Mouse (Mus musculus): ENCODE measurements around the gene Grb7. TPM values are rescaled to one million over a fixed set of nuclear protein-coding genes. Genes with fewer than 3 reads are reported as not detected.

The Grb7 gene
- total RNA-seq, 2 experiments from 2014 or later, result 2.0 to 2.5 TPM

DNA sequence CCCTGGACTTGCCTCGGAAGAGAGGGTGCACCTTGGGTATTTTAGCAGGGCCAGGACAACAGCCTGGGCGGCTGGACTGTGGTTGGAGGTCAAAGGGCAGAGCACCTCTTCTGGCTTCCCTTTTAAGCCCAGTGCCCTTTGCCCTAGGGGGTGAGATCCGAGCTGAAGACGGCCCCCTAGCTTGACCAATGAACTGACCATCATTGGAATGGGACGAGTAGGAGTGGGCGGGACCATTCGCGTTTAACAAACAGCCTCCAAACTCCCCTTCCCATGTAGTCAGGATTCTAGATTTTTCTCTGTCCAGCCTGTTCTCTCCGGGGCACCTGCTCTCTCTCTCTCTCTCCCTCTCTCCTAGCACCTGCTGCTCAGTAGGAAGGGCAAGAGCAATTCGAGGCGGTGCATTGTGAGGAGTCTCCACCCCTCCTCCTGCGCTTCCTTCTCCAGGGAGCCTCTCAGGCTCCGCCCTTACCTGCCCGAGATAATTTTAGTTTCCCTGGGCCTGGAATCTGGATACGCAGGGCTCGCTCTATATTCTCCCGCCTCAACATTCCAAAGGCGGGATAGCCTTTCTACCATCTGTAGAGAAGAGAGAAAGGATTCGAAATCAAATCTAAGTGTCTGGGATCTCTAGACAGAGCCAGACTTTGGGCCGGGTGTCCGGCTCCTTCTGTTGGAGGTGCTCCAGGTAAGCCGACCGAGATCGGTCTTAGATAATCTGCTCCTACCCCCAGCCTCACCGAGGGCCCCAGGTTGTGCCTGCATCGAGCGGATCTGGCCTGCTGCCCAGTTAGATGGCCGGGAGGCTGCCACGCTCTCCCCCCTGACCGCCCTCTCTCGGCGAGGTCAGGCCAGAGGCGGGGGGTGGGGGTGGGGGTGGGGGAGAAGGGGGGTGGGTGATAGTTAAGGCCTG, 624 bp downstream of the Grb7 start:
- DNase-seq (ENCODE audit: extremely low spot score in 1 of 2, low spot score in 2 of 2), result no peak
- Histone ChIP-seq H3K4me3 (peak overlapping the region; percentile 40), H3K27ac (peak overlapping the region; percentile 45; the same call in 1 of the 2 replicates)
- no peak for TF ChIP-seq CTCF (IDR thresholded peaks at IDR 0.05)
- intact Hi-C loops (cut with DNase I), result no loop called here

GRCm38 (mm10) chr11:98447475-98447834, 1.3 kb downstream of the Grb7 start:
- TF ChIP-seq CTCF (IDR thresholded peaks at IDR 0.05), result no peak
- intact Hi-C loops (cut with DNase I), result no loop called here
- no peak overlapping the region for H3K27ac ChIP-seq
- peak overlapping the region; percentile 40 for H3K4me3 ChIP-seq
- no peak for DNase-seq (ENCODE audit: extremely low spot score in 1 of 2, low spot score in 2 of 2)

DNA sequence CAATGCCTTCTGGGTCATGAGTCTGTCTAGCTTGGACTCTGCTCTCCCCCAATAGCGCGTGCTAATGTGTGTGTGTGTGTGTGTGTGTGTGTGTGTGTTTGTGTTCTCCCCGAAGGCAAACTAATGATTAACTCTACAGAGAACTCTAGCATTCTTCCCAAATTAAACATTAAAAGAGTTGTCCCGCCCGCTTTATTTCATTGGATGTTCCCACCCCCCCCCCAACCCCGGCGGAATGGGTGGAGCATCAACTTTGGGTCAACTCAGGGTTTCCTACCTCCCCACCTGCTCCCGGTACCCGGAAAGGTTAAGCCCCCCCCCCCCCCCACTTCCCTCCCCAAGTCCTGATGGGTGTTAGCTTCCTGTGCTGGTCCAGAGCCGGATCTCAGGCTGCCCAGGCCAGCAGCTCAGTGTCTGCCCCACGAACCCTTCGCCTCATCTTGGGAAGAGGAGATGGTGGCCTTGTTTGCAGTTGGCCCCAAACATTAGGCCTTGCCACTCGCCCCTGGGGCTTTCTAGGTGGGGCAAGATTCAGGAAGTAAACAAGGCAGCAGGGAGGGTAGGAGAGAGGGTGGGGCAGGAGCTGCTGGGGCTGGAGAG, 2.1 kb downstream of the Grb7 start:
- TF ChIP-seq CTCF (IDR thresholded peaks at IDR 0.05), result no peak
- no peak overlapping the region for H3K27ac ChIP-seq
- no peak overlapping the region for H3K4me3 ChIP-seq
- intact Hi-C loops (cut with DNase I), result no loop called here
- no peak for DNase-seq (ENCODE audit: extremely low spot score in 1 of 2, low spot score in 2 of 2)

DNA sequence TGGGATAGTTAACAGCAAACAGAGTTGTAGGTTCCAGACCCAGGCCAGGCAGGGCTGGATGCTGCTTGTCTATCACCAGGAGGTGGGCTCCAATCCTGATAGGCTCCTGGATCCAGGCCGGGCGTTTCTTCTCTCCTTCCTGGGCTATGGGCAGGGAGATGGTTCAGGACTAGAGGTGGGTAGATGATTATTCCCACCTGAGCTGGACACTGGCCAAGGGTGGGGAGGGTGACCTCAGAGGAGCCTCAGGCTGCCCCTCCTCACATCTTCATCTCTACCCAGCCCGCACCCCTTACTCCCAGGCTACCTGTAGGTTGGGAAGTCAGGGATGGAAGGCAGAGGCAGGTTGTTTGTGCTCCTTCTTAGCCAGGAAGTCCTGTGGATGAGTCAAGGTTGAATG, 3.2 kb downstream of the Grb7 start:
- TF ChIP-seq CTCF (IDR thresholded peaks at IDR 0.05), result no peak
- no peak for DNase-seq (ENCODE audit: extremely low spot score in 1 of 2, low spot score in 2 of 2)
- no peak overlapping the region for H3K27ac ChIP-seq
- no peak overlapping the region for H3K4me3 ChIP-seq
- intact Hi-C loops (cut with DNase I), result no loop called here

DNA sequence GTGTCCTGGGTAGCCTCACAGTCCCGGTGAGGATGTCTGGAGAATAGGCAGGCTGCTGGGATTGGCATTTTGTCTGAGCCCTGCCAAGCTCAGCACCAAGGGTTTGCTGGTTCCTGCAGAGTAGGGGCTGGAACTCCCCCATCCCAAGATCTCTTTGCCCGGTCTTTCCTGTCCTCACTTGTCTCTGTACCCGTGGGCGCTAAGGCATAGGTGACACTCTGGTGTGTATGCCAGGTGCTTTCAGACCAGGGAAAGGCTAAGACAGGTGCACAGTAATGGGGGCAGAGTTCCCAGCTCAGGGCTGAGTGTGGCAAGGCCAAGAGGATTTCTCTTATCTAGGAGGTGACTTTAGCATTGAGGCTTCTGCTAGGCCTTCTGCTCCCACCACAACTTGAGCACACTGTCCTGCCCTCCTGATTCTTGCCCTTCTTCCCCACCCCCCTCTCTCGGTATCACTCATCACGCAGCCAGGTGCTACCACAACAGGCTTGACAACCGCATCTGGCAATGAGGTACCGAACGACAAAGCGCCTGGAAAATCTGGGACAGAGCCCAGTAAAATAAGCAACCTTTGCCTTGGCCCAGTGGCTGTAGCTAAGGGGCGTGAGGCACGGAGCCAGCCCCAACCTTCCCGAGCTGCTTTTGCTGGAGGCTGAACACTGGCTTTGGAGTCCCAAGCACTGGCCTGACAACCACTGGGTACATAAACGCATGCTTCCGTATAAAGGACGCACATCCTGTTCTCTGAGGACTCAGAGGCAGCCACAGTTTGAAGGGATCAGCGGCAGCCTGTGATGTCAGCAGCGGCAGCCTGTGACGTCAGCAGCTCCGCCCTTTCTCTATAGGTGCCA, 4.0 kb downstream of the Grb7 start:
- no peak for TF ChIP-seq CTCF (IDR thresholded peaks at IDR 0.05)
- Histone ChIP-seq H3K4me3 (no peak overlapping the region), H3K27ac (no peak overlapping the region)
- DNase-seq (ENCODE audit: extremely low spot score in 1 of 2, low spot score in 2 of 2), result no peak
- intact Hi-C loops (cut with DNase I), result no loop called here

DNA sequence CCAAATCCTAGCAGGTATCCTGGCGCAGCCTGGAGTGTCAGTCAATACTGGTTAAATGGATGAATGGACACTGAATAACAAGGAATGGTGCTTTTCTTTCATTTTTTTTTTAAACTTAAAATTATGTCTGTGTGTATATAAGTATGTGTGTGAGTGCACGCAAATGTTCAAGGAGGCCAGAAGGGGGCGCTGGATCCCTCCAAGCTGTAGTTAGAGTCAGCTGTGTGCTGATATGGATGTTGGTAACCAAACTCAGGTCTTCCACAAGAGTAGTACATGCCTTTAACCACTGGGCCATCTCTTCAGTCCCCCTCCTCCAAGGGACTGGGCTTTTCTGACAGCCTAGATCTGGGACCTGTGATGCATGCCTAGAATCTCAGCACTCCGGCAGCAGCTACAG, 9.3 kb downstream of the Grb7 start:
- Histone ChIP-seq H3K4me3 (no peak overlapping the region), H3K27ac (no peak overlapping the region)
- intact Hi-C loops (cut with DNase I), result loop anchor here (5.0 kb wide), 1 partner anchor 208 kb away; no protein-coding TSS in a partner anchor
- DNase-seq (ENCODE audit: extremely low spot score in 1 of 2, low spot score in 2 of 2), result no peak
- peak; percentile 12 for TF ChIP-seq CTCF (IDR thresholded peaks at IDR 0.05)

GRCm38 (mm10) chr11:98456545-98456944, 10.4 kb downstream of the Grb7 start:
- Histone ChIP-seq H3K4me3 (no peak overlapping the region), H3K27ac (no peak overlapping the region)
- TF ChIP-seq CTCF (IDR thresholded peaks at IDR 0.05), result no peak
- intact Hi-C loops (cut with DNase I), result loop anchor here (2.0 to 5.0 kb wide), 2 partner anchors 192 to 209 kb away; no protein-coding TSS in a partner anchor
- DNase-seq (ENCODE audit: extremely low spot score in 1 of 2, low spot score in 2 of 2), result no peak

GRCm38 (mm10) chr11:98456945-98457344, 10.8 kb downstream of the Grb7 start:
- intact Hi-C loops (cut with DNase I), result loop anchor here (1.0 to 5.0 kb wide), 3 partner anchors 115 to 210 kb away; no protein-coding TSS in a partner anchor
- Histone ChIP-seq H3K27ac (peak overlapping the region; percentile 79; the same call in 1 of the 2 replicates), H3K4me3 (peak overlapping the region; percentile 58)
- TF ChIP-seq CTCF (IDR thresholded peaks at IDR 0.05), result no peak
- DNase-seq (ENCODE audit: extremely low spot score in 1 of 2, low spot score in 2 of 2), result no peak

DNA sequence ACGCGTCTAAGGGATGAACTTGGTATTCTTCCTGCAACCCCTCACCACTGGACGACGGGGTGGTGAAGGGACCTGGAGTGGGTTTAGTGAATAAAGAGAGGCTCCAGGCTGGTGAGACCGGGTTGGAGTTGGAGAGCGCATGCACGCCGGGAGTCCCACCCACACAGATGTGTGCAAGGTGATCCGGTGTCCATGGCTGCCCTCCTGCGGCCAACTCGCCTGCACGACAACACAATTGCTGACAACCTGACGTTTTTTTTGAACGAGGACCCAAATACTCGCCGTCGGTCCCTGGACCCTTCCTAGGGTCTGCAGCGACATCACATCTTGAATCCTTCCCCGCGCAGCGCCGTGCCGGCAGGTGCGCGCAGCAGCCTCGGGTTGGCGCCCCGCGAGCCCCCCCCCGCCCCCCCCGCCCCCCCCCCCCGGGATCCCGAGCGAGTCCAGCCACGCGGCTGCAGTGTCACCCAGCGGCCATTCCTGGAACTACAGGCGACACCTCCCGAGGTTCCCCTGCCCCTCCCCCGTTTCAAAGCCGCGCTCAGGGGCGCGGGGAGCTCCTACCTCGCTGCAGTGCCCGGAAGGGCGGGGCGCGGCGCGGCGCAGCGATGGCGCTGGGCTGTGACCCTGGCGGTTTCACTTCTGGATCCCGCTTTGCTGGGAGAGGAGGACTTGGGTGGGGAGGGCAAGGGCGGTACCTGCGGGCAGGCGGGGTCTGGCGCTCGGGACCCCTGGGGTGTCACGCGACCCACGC, 11.3 kb downstream of the Grb7 start:
- peak; percentile 79 for TF ChIP-seq CTCF (IDR thresholded peaks at IDR 0.05)
- peak overlapping the region; percentile 79 for H3K27ac ChIP-seq
- DNase-seq (ENCODE audit: extremely low spot score in 1 of 2, low spot score in 2 of 2), result peak; percentile 85 to 91
- intact Hi-C loops (cut with DNase I), result loop anchor here (1.0 to 5.0 kb wide), 3 partner anchors 115 to 210 kb away; no protein-coding TSS in a partner anchor
- H3K4me3 ChIP-seq, result peak overlapping the region; percentile 58

DNA sequence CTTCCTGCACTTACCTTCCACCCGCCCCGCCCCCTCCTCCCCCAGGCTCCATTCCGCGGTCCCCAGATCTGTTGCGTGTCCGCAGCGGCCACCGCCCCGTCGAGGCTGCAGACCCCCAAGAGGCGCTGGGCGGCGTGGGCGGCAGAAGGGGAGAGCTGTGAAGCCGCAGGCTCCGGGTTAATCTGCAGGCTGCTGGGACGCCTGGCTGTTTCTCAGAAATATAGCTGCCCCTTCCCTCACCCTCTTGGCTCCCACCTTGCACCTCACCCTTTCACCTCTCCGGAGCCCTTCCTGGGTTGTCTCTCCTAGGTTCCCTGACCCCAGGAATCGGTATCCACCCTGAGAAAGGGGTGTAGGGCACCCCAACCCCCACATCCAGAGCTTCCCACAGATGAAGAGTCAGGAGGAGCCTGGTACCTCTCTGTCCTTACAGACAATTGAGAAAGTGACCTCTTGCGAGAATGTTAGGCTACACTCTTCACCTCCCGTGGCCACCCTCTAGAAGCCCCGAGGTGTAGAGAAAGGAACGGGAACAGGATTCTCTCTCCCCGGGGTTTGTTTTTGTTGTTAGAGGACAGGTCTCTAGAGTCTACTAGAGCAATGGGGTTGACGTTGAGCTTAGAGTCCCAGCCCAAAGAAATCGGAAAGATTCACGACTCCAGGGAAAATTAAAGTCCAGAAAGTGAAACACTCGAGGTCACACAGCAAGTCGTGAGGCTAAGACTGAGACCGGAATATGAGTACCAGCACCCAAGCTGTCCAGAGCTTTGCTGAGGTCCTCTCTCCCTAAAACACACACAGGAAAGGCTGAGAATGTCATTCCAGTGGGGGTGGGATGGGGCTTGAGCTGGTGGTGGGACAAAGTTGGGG, 12.2 kb downstream of the Grb7 start:
- H3K27ac ChIP-seq, result no peak overlapping the region
- intact Hi-C loops (cut with DNase I), result loop anchor here (5.0 kb wide), 1 partner anchor 211 kb away; no protein-coding TSS in a partner anchor
- DNase-seq (ENCODE audit: extremely low spot score in 1 of 2, low spot score in 2 of 2), result no peak
- peak overlapping the region; percentile 58 for H3K4me3 ChIP-seq
- no peak for TF ChIP-seq CTCF (IDR thresholded peaks at IDR 0.05)
